Mouse (Mus musculus): ENCODE results near the gene Kpna7.
"Not testable (repeated sequence)": the region's sequence is repeated elsewhere in the genome, so short reads cannot be mapped to it uniquely, and the experiment has no call there.

Gene Kpna7

GRCm38 (mm10) chr5:145102706-145103105, 18.9 kb upstream of the Kpna7 start:
- no peak for DNase-seq (ENCODE audit: low read depth, low spot score)

- DNase-seq (ENCODE audit: low read depth, low spot score) = not testable (repeated sequence)
These were observed 17.6 kb upstream of the Kpna7 start for GRCm38 (mm10) chr5:145101451-145101850.

GRCm38 (mm10) chr5:145100960-145101359, 17.1 kb upstream of the Kpna7 start:
- DNase-seq (ENCODE audit: low read depth, low spot score) = no peak

GRCm38 (mm10) chr5:145098340-145098821, 14.6 kb upstream of the Kpna7 start:
- no peak for DNase-seq (ENCODE audit: low read depth, low spot score)

GRCm38 (mm10) chr5:145096195-145096594, 12.4 kb upstream of the Kpna7 start:
- DNase-seq (ENCODE audit: low read depth, low spot score) = no peak

- DNase-seq (ENCODE audit: low read depth, low spot score) = no peak
These were observed 6.0 kb upstream of the Kpna7 start for GRCm38 (mm10) chr5:145089878-145090277.

GRCm38 (mm10) chr5:145088186-145088585, 4.4 kb upstream of the Kpna7 start:
- no peak for DNase-seq (ENCODE audit: low read depth, low spot score)

- DNase-seq (ENCODE audit: low read depth, low spot score) = no peak
These were observed 992 bp upstream of the Kpna7 start for GRCm38 (mm10) chr5:145084822-145085221.

GRCm38 (mm10) chr5:145083201-145083600, 629 bp downstream of the Kpna7 start:
- not testable (repeated sequence) for DNase-seq (ENCODE audit: low read depth, low spot score)

GRCm38 (mm10) chr5:145081866-145082613, 1.8 kb downstream of the Kpna7 start:
- DNase-seq (ENCODE audit: low read depth, low spot score) = no peak

GRCm38 (mm10) chr5:145075081-145075480, 8.7 kb downstream of the Kpna7 start:
- DNase-seq (ENCODE audit: low read depth, low spot score) = no peak

- DNase-seq (ENCODE audit: low read depth, low spot score) = no peak
These were observed 12.5 kb downstream of the Kpna7 start for GRCm38 (mm10) chr5:145071342-145071741.

GRCm38 (mm10) chr5:145069707-145070106, 14.1 kb downstream of the Kpna7 start:
- DNase-seq (ENCODE audit: low read depth, low spot score) = peak; percentile 56

GRCm38 (mm10) chr5:145068863-145069262, 15.0 kb downstream of the Kpna7 start:
- no peak for DNase-seq (ENCODE audit: low read depth, low spot score)

GRCm38 (mm10) chr5:145064765-145065340, 19.0 kb downstream of the Kpna7 start:
- DNase-seq (ENCODE audit: low read depth, low spot score) = no peak

GRCm38 (mm10) chr5:145059524-145059923, 24.3 kb downstream of the Kpna7 start:
- DNase-seq (ENCODE audit: low read depth, low spot score) = no peak

- no peak for DNase-seq (ENCODE audit: low read depth, low spot score)
These were observed 25.1 kb downstream of the Kpna7 start for GRCm38 (mm10) chr5:145058722-145059121.

GRCm38 (mm10) chr5:145057907-145058306, 25.9 kb downstream of the Kpna7 start:
- no peak for DNase-seq (ENCODE audit: low read depth, low spot score)

- DNase-seq (ENCODE audit: low read depth, low spot score) = not testable (repeated sequence)
These were observed 29.6 kb downstream of the Kpna7 start for GRCm38 (mm10) chr5:145054187-145054586.

- not testable (repeated sequence) for DNase-seq (ENCODE audit: low read depth, low spot score)
These were observed 41.1 kb downstream of the Kpna7 start, which contains the start of gene 1700018F24Rik for GRCm38 (mm10) chr5:145042690-145043089. TSS of gene 1700018F24Rik (plus strand) at chr5:145042990.

- DNase-seq (ENCODE audit: low read depth, low spot score) = peak; percentile 14
These were observed 42.2 kb downstream of the Kpna7 start for GRCm38 (mm10) chr5:145041628-145042027.

GRCm38 (mm10) chr5:145032391-145032790, 51.4 kb downstream of the Kpna7 start, which contains the start of gene Gm4871:
TSS of gene Gm4871 (minus strand) at chr5:145032754.
- DNase-seq (ENCODE audit: low read depth, low spot score) = not testable (repeated sequence)

GRCm38 (mm10) chr5:145030476-145030875, 53.4 kb downstream of the Kpna7 start:
- DNase-seq (ENCODE audit: low read depth, low spot score) = not testable (repeated sequence)

Data from CD4-positive helper T cell, adult 2 months (primary cell).